Mouse (Mus musculus) erythroblast, embryonic 14.5 days (primary cell): ENCODE measurements around the gene Prc1. TPM values are rescaled to one million over a fixed set of nuclear protein-coding genes. Genes with fewer than 3 reads are reported as not detected.

Experiments
- H3K27me3 ChIP-seq: 2 replicates; pipeline ENCODE4 v1.6.1; 2012; ENCODE audit warnings: inconsistent platforms; ENCODE audit not compliant: control insufficient read depth
- H3K36me3 ChIP-seq: 2 replicates; pipeline ENCODE4 v1.6.1; 2012; ENCODE audit warnings: mild to moderate bottlenecking, inconsistent platforms; ENCODE audit not compliant: control insufficient read depth
- H3K4me1 ChIP-seq: 2 replicates; pipeline ENCODE4 v1.6.1; 2012; ENCODE audit warnings: inconsistent platforms; ENCODE audit not compliant: control insufficient read depth
- H3K4me3 ChIP-seq: replicated peaks from 2 replicates; pipeline ENCODE3; 2012; ENCODE audit warnings: moderate library complexity, mild to moderate bottlenecking, inconsistent platforms
- H3K9me3 ChIP-seq: 2 replicates; pipeline ENCODE4 v1.6.1; 2012; ENCODE audit warnings: low read length, inconsistent platforms, mixed read lengths; ENCODE audit not compliant: control insufficient read depth
- GATA1 ChIP-seq: IDR thresholded peaks from 2 replicates; pipeline ENCODE4 v1.6.1; 2012; ENCODE audit warnings: low read length, inconsistent platforms, mixed read lengths
- TAL1 ChIP-seq: IDR thresholded peaks from 3 replicates; pipeline ENCODE4 v1.6.1; 2012; ENCODE audit warnings: low read length, inconsistent platforms, mixed read lengths
- polyA plus RNA-seq: library from polyadenylated mRNA; stranded (reverse); fragments of >175 nt; gene quantifications from 2 replicates; pipeline ENCODE4 v1.2.3, GENCODE M21; 2012

The Prc1 gene
- polyA plus RNA-seq, 1 experiment: 3.0 TPM

GRCm38 (mm10) chr7:80281646-80282045, 12.6 kb upstream of the Prc1 start:
- Histone ChIP-seq H3K27me3 (no peaks in the 10 kb centered on the region), H3K4me3 (no peak overlapping the region), H3K9me3 (no peaks in the 10 kb centered on the region), H3K4me1 (peaks cover 25% of the 10 kb centered on the region), H3K36me3 (peaks cover 85% of the 10 kb centered on the region)
- TF ChIP-seq GATA1: no peak
- no peak for TF ChIP-seq TAL1

- H3K9me3 ChIP-seq: no peaks in the 10 kb centered on the region
- H3K36me3 ChIP-seq: peaks cover 86% of the 10 kb centered on the region
- H3K27me3 ChIP-seq: no peaks in the 10 kb centered on the region
- TF ChIP-seq GATA1: peak; percentile 50
- TF ChIP-seq TAL1: peak; percentile 43; the same call in 2 of the 3 replicates
- peaks cover 27% of the 10 kb centered on the region for H3K4me1 ChIP-seq
- H3K4me3 ChIP-seq: no peak overlapping the region
These were observed 10.9 kb upstream of the Prc1 start for GRCm38 (mm10) chr7:80283226-80283918.

- peaks cover 78% of the 10 kb centered on the region for H3K36me3 ChIP-seq
- TF ChIP-seq TAL1: no peak
- no peak for TF ChIP-seq GATA1
- H3K27me3 ChIP-seq: no peaks in the 10 kb centered on the region
- H3K9me3 ChIP-seq: no peaks in the 10 kb centered on the region
- peaks cover 24% of the 10 kb centered on the region for H3K4me1 ChIP-seq
- H3K4me3 ChIP-seq: no peak overlapping the region
These were observed 9.9 kb upstream of the Prc1 start for GRCm38 (mm10) chr7:80284391-80284790.

- no peaks in the 10 kb centered on the region for H3K27me3 ChIP-seq
- no peak overlapping the region for H3K4me3 ChIP-seq
- peaks cover 79% of the 10 kb centered on the region for H3K36me3 ChIP-seq
- H3K4me1 ChIP-seq: peaks cover 22% of the 10 kb centered on the region
- H3K9me3 ChIP-seq: no peaks in the 10 kb centered on the region
- TF ChIP-seq TAL1 (no peak), GATA1 (no peak)
These were observed 8.5 kb upstream of the Prc1 start for GRCm38 (mm10) chr7:80285725-80286124.

GRCm38 (mm10) chr7:80287736-80288135, 6.5 kb upstream of the Prc1 start:
- Histone ChIP-seq H3K4me1 (peaks cover 33% of the 10 kb centered on the region), H3K27me3 (no peaks in the 10 kb centered on the region), H3K9me3 (no peaks in the 10 kb centered on the region), H3K36me3 (peaks cover 80% of the 10 kb centered on the region), H3K4me3 (no peak overlapping the region)
- TF ChIP-seq TAL1 (no peak), GATA1 (no peak)

GRCm38 (mm10) chr7:80294764-80295648, 756 bp downstream of the Prc1 start:
- no peaks in the 10 kb centered on the region for H3K27me3 ChIP-seq
- no peaks in the 10 kb centered on the region for H3K9me3 ChIP-seq
- H3K4me1 ChIP-seq: peaks cover 62% of the 10 kb centered on the region
- TF ChIP-seq TAL1: no peak
- no peak for TF ChIP-seq GATA1
- H3K36me3 ChIP-seq: peaks cover 67% of the 10 kb centered on the region
- H3K4me3 ChIP-seq: peak overlapping the region; percentile 100

- peaks cover 69% of the 10 kb centered on the region for H3K36me3 ChIP-seq
- H3K4me3 ChIP-seq: peak overlapping the region; percentile 100
- H3K4me1 ChIP-seq: peaks cover 62% of the 10 kb centered on the region
These were observed 2.2 kb downstream of the Prc1 start for GRCm38 (mm10) chr7:80296462-80296861.

GRCm38 (mm10) chr7:80297041-80297440, 2.8 kb downstream of the Prc1 start:
- Histone ChIP-seq H3K27me3 (no peaks in the 10 kb centered on the region), H3K36me3 (peaks cover 72% of the 10 kb centered on the region), H3K4me1 (peaks cover 60% of the 10 kb centered on the region), H3K4me3 (peak overlapping the region; percentile 100), H3K9me3 (no peaks in the 10 kb centered on the region)
- no peak for TF ChIP-seq GATA1
- no peak for TF ChIP-seq TAL1

More at GRCm38 (mm10) chr7:80296462-80296861, 2.2 kb downstream of the Prc1 start:
- TF ChIP-seq TAL1 (no peak), GATA1 (no peak)
- no peaks in the 10 kb centered on the region for H3K27me3 ChIP-seq
- no peaks in the 10 kb centered on the region for H3K9me3 ChIP-seq

GRCm38 (mm10) chr7:80298754-80299153, 4.5 kb downstream of the Prc1 start:
- Histone ChIP-seq H3K36me3 (peaks cover 86% of the 10 kb centered on the region), H3K9me3 (no peaks in the 10 kb centered on the region), H3K4me3 (no peak overlapping the region), H3K27me3 (no peaks in the 10 kb centered on the region), H3K4me1 (peaks cover 44% of the 10 kb centered on the region)
- TF ChIP-seq GATA1 (no peak), TAL1 (no peak)
